Mouse (Mus musculus): ENCODE measurements at regions not wholly inside any gene's neighbourhood (a gene's known extent, or its start where the extent isn't known, plus 50 kb on each side); places are given as distances from the start of the nearest gene placed in this dataset.

GRCm38 (mm10) chr9:80668575-80669248, 203.4 kb upstream of the Impg1 start:
- Histone ChIP-seq H3K27ac (ENCODE audit: low read length) (no peak overlapping the region), H3K4me2 (ENCODE audit: low read length) (no peak overlapping the region), H3K27me3 (ENCODE audit: control insufficient read depth, insufficient read depth, low read depth, low read length) (no peaks in the 10 kb centered on the region), H3K9ac (ENCODE audit: low read depth, low read length) (no peak overlapping the region), H3K36me3 (ENCODE audit: control insufficient read depth, insufficient read depth, low read length) (no peaks in the 10 kb centered on the region), H3K9me3 (replicated peaks; ENCODE audit: control insufficient read depth, low read length, poor library complexity, severe bottlenecking) (no peaks in the 10 kb centered on the region), H3K4me1 (ENCODE audit: control insufficient read depth, insufficient read depth, low read length) (no peaks in the 10 kb centered on the region), H3K4me3 (ENCODE audit: low read depth, low read length) (no peak overlapping the region)
- peak; percentile 45; the same call in 1 of the 2 replicates for ATAC-seq
- 67% methylated on average over 5 of the region's 5 CpGs for WGBS

GRCm38 (mm10) chr9:80658755-80659154, 193.5 kb upstream of the Impg1 start:
- Histone ChIP-seq H3K4me3 (ENCODE audit: low read depth, low read length) (no peak overlapping the region), H3K9ac (ENCODE audit: low read depth, low read length) (no peak overlapping the region), H3K36me3 (ENCODE audit: control insufficient read depth, insufficient read depth, low read length) (no peaks in the 10 kb centered on the region), H3K9me3 (replicated peaks; ENCODE audit: control insufficient read depth, low read length, poor library complexity, severe bottlenecking) (no peaks in the 10 kb centered on the region), H3K27me3 (ENCODE audit: control insufficient read depth, insufficient read depth, low read depth, low read length) (no peaks in the 10 kb centered on the region), H3K4me1 (ENCODE audit: control insufficient read depth, insufficient read depth, low read length) (no peaks in the 10 kb centered on the region), H3K4me2 (ENCODE audit: low read length) (no peak overlapping the region), H3K27ac (ENCODE audit: low read length) (no peak overlapping the region)
- 86% methylated on average over 1 of the region's 1 CpGs for WGBS
- no peak for ATAC-seq

GRCm38 (mm10) chr9:80615114-80615513, 149.8 kb upstream of the Impg1 start:
- H3K4me3 ChIP-seq (ENCODE audit: low read depth, low read length) = no peak overlapping the region
- H3K27ac ChIP-seq (ENCODE audit: low read length) = no peak overlapping the region
- WGBS = 48% methylated on average over 3 of the region's 3 CpGs
- H3K4me1 ChIP-seq (ENCODE audit: control insufficient read depth, insufficient read depth, low read length) = no peaks in the 10 kb centered on the region
- H3K4me2 ChIP-seq (ENCODE audit: low read length) = no peak overlapping the region
- H3K9ac ChIP-seq (ENCODE audit: low read depth, low read length) = no peak overlapping the region
- no peak for ATAC-seq
- H3K36me3 ChIP-seq (ENCODE audit: control insufficient read depth, insufficient read depth, low read length) = no peaks in the 10 kb centered on the region
- no peaks in the 10 kb centered on the region for H3K9me3 ChIP-seq (replicated peaks; ENCODE audit: control insufficient read depth, low read length, poor library complexity, severe bottlenecking)
- no peaks in the 10 kb centered on the region for H3K27me3 ChIP-seq (ENCODE audit: control insufficient read depth, insufficient read depth, low read depth, low read length)

GRCm38 (mm10) chr9:80600019-80600418, 134.7 kb upstream of the Impg1 start:
- H3K4me3 ChIP-seq (ENCODE audit: low read depth, low read length) = no peak overlapping the region
- no peak overlapping the region for H3K4me2 ChIP-seq (ENCODE audit: low read length)
- H3K27ac ChIP-seq (ENCODE audit: low read length) = 0 out of 2 replicates have a peak overlapping the region, but pooled peaks have one; percentile 11
- H3K27me3 ChIP-seq (ENCODE audit: control insufficient read depth, insufficient read depth, low read depth, low read length) = no peaks in the 10 kb centered on the region
- H3K36me3 ChIP-seq (ENCODE audit: control insufficient read depth, insufficient read depth, low read length) = no peaks in the 10 kb centered on the region
- H3K9ac ChIP-seq (ENCODE audit: low read depth, low read length) = no peak overlapping the region
- no peaks in the 10 kb centered on the region for H3K4me1 ChIP-seq (ENCODE audit: control insufficient read depth, insufficient read depth, low read length)
- H3K9me3 ChIP-seq (replicated peaks; ENCODE audit: control insufficient read depth, low read length, poor library complexity, severe bottlenecking) = no peaks in the 10 kb centered on the region
- no peak for ATAC-seq

- ATAC-seq = no peak
- 86% methylated on average over 4 of the region's 4 CpGs for WGBS
- Histone ChIP-seq H3K27me3 (ENCODE audit: control insufficient read depth, insufficient read depth, low read depth, low read length) (no peaks in the 10 kb centered on the region), H3K4me2 (ENCODE audit: low read length) (no peak overlapping the region), H3K4me1 (ENCODE audit: control insufficient read depth, insufficient read depth, low read length) (no peaks in the 10 kb centered on the region), H3K27ac (ENCODE audit: low read length) (no peak overlapping the region), H3K9me3 (replicated peaks; ENCODE audit: control insufficient read depth, low read length, poor library complexity, severe bottlenecking) (no peaks in the 10 kb centered on the region), H3K9ac (ENCODE audit: low read depth, low read length) (no peak overlapping the region), H3K4me3 (ENCODE audit: low read depth, low read length) (no peak overlapping the region), H3K36me3 (ENCODE audit: control insufficient read depth, insufficient read depth, low read length) (no peaks in the 10 kb centered on the region)
Measured at GRCm38 (mm10) chr9:80565388-80566024, 100.2 kb upstream of the Impg1 start.

- Histone ChIP-seq H3K4me3 (ENCODE audit: low read depth, low read length) (no peak overlapping the region), H3K9ac (ENCODE audit: low read depth, low read length) (no peak overlapping the region), H3K27ac (ENCODE audit: low read length) (no peak overlapping the region), H3K36me3 (ENCODE audit: control insufficient read depth, insufficient read depth, low read length) (no peaks in the 10 kb centered on the region), H3K27me3 (ENCODE audit: control insufficient read depth, insufficient read depth, low read depth, low read length) (no peaks in the 10 kb centered on the region), H3K4me1 (ENCODE audit: control insufficient read depth, insufficient read depth, low read length) (no peaks in the 10 kb centered on the region), H3K9me3 (replicated peaks; ENCODE audit: control insufficient read depth, low read length, poor library complexity, severe bottlenecking) (no peaks in the 10 kb centered on the region), H3K4me2 (ENCODE audit: low read length) (no peak overlapping the region)
- 68% methylated on average over 2 of the region's 2 CpGs for WGBS
- no peak for ATAC-seq
Measured at GRCm38 (mm10) chr9:80563655-80564054, 98.4 kb upstream of the Impg1 start.

GRCm38 (mm10) chr9:80555531-80556067, 90.3 kb upstream of the Impg1 start:
- no peak for ATAC-seq
- Histone ChIP-seq H3K27ac (ENCODE audit: low read length) (no peak overlapping the region), H3K4me1 (ENCODE audit: control insufficient read depth, insufficient read depth, low read length) (no peaks in the 10 kb centered on the region), H3K4me3 (ENCODE audit: low read depth, low read length) (no peak overlapping the region), H3K27me3 (ENCODE audit: control insufficient read depth, insufficient read depth, low read depth, low read length) (no peaks in the 10 kb centered on the region), H3K9me3 (replicated peaks; ENCODE audit: control insufficient read depth, low read length, poor library complexity, severe bottlenecking) (no peaks in the 10 kb centered on the region), H3K9ac (ENCODE audit: low read depth, low read length) (no peak overlapping the region), H3K4me2 (ENCODE audit: low read length) (no peak overlapping the region), H3K36me3 (ENCODE audit: control insufficient read depth, insufficient read depth, low read length) (no peaks in the 10 kb centered on the region)
- WGBS = 45% methylated on average over 1 of the region's 1 CpGs
